Mouse (Mus musculus) Patski (cell line): Measurements from ENCODE around the gene Eci2. TPM values are rescaled to one million over a fixed set of nuclear protein-coding genes. Genes with fewer than 3 reads are reported as not detected.
"Not testable (repeated sequence)": the region's sequence is repeated elsewhere in the genome, so short reads cannot be mapped to it uniquely, and the experiment has no call there.

ENCODE experiments used
- ATAC-seq: fragments of 100-300 bp; one replicate; pipeline ENCODE4 v1.8.0; 2021
- CTCF ChIA-PET: fragments of 350-600 bp; sonication (Branson Sonifier 250); formaldehyde crosslinking; loops from one replicate; lab custom pipeline; 2022; ENCODE audit warnings: inconsistent platforms; lab: Charles Lee
- POLR2A ChIA-PET: fragments of 350-600 bp; sonication (Branson Sonifier 250); formaldehyde crosslinking; loops from one replicate; lab custom pipeline; 2022; ENCODE audit warnings: antibody characterized with exemption, inconsistent platforms; lab: Charles Lee
- DNase-seq: peaks from one replicate; pipeline ENCODE4 v3.0.0-alpha.2; 2011; ENCODE audit warnings: low read depth, low spot score
- H3K27me3 ChIP-seq: fragments of 371-371 bp; one replicate; pipeline ENCODE4 v1.5.1; 2021
- CTCF ChIP-seq: fragments of 100-300 bp; IDR thresholded peaks from one replicate; pipeline ENCODE4 v1.5.1; 2021
- in situ Hi-C: fragments of 300-500 bp; cut with MboI; formaldehyde crosslinking; loops from 3 replicates; pipeline ENCODE4 v1.11.1; 2018; ENCODE audit warnings: low pct_unique_long_range_greater_than_20kb, mixed read lengths
- polyA plus RNA-seq: library from polyadenylated mRNA; unstranded; gene quantifications from one replicate; pipeline ENCODE4 v1.2.3, GENCODE M21; 2021

Eci2 gene
- polyA plus RNA-seq, 1 experiment from 2014 or later = 453 TPM

GRCm38 (mm10) chr13:34993983-34994811, 32.7 kb downstream of the Eci2 start:
- ChIA-PET CTCF (interaction anchor here (1.0 to 2.1 kb wide), 8 partner anchors 10 to 953 kb away, joined by 3 to 13 read pairs (median 4); no protein-coding TSS in a partner anchor), POLR2A (interaction anchor here (0.6 to 1.8 kb wide), 7 partner anchors 10 to 884 kb away, joined by 3 to 5 read pairs (median 3); no protein-coding TSS in a partner anchor)
- peak; percentile 79 for DNase-seq
- no peak for TF ChIP-seq CTCF
- in situ Hi-C loops = no loop called here
- ATAC-seq = peak; percentile 85
- no peaks in the 10 kb centered on the region for H3K27me3 ChIP-seq

- DNase-seq = no peak
Measured at GRCm38 (mm10) chr13:34993595-34993982, 33.3 kb downstream of the Eci2 start.

GRCm38 (mm10) chr13:34993085-34993484, 33.8 kb downstream of the Eci2 start:
- no peak for DNase-seq
- in situ Hi-C loops = no loop called here
- no peak for ATAC-seq
- TF ChIP-seq CTCF = no peak
- ChIA-PET POLR2A (no interaction called here), CTCF (interaction anchor here (1.3 to 2.1 kb wide), 2 partner anchors 19 to 38 kb away, joined by 5 to 13 read pairs; no protein-coding TSS in a partner anchor)
- H3K27me3 ChIP-seq = no peaks in the 10 kb centered on the region

More at GRCm38 (mm10) chr13:34993595-34993982, 33.3 kb downstream of the Eci2 start:
- ChIA-PET CTCF (interaction anchor here (1.0 to 2.1 kb wide), 6 partner anchors 11 to 38 kb away, joined by 4 to 13 read pairs (median 4); no protein-coding TSS in a partner anchor), POLR2A (interaction anchor here (0.6 to 1.8 kb wide), 5 partner anchors 11 to 116 kb away, joined by 3 to 5 read pairs (median 4); no protein-coding TSS in a partner anchor)
- TF ChIP-seq CTCF = no peak
- in situ Hi-C loops = no loop called here
- no peaks in the 10 kb centered on the region for H3K27me3 ChIP-seq
- peak; percentile 40 for ATAC-seq

- ChIA-PET CTCF (interaction anchor here (0.9 kb wide), 1 partner anchor 18 kb away, joined by 7 read pairs; no protein-coding TSS in a partner anchor), POLR2A (interaction anchor here (0.7 kb wide), 1 partner anchor 68 kb away, joined by 3 read pairs; the partner anchor contains the start of genes 4933417A18Rik and Fam217a)
- DNase-seq = no peak
- no peak for TF ChIP-seq CTCF
- in situ Hi-C loops = no loop called here
- H3K27me3 ChIP-seq = no peaks in the 10 kb centered on the region
- no peak for ATAC-seq
Measured at GRCm38 (mm10) chr13:34991581-34992273, 35.2 kb downstream of the Eci2 start.

- not testable (repeated sequence) for H3K27me3 ChIP-seq, ATAC-seq, DNase-seq
- ChIA-PET CTCF (interaction anchor here (2.1 kb wide), 1 partner anchor 10 kb away, joined by 6 read pairs; no protein-coding TSS in a partner anchor), POLR2A (interaction anchor here (1.3 kb wide), 1 partner anchor 10 kb away, joined by 4 read pairs; no protein-coding TSS in a partner anchor)
- in situ Hi-C loops = loop anchor here (5.0 kb wide), 1 partner anchor 34 kb away; no protein-coding TSS in a partner anchor
Measured at GRCm38 (mm10) chr13:34983479-34983878, 43.4 kb downstream of the Eci2 start.

- ATAC-seq, DNase-seq, H3K27me3 ChIP-seq, in situ Hi-C loops, POLR2A ChIA-PET: not testable (repeated sequence)
- CTCF ChIA-PET = interaction anchor here (1.2 to 1.4 kb wide), 2 partner anchors 9 to 53 kb away, joined by 3 to 4 read pairs; no protein-coding TSS in a partner anchor
Measured at GRCm38 (mm10) chr13:34978635-34979034, 48.3 kb downstream of the Eci2 start.

- no peaks in the 10 kb centered on the region for H3K27me3 ChIP-seq
- DNase-seq = no peak
- ChIA-PET CTCF (no interaction called here), POLR2A (interaction anchor here (1.1 kb wide), 1 partner anchor 17 kb away, joined by 3 read pairs; no protein-coding TSS in a partner anchor)
- ATAC-seq = no peak
- in situ Hi-C loops = no loop called here
- no peak for TF ChIP-seq CTCF
Measured at GRCm38 (mm10) chr13:34977410-34977809, 49.5 kb downstream of the Eci2 start.

GRCm38 (mm10) chr13:34976116-34976515, 50.8 kb downstream of the Eci2 start:
- in situ Hi-C loops = no loop called here

GRCm38 (mm10) chr13:34973770-34974169, 53.1 kb downstream of the Eci2 start:
- no peak for ATAC-seq
- POLR2A ChIA-PET = interaction anchor here (1.6 kb wide), 1 partner anchor 9 kb away, joined by 4 read pairs; no protein-coding TSS in a partner anchor
- CTCF ChIA-PET = interaction anchor here (0.7 to 2.8 kb wide), 18 partner anchors 9 to 97 kb away, joined by 3 to 19 read pairs (median 5); no protein-coding TSS in a partner anchor
- TF ChIP-seq CTCF = peak; percentile 32
- in situ Hi-C loops = no loop called here
- no peak for DNase-seq
- H3K27me3 ChIP-seq = peaks cover 14% of the 10 kb centered on the region

More at GRCm38 (mm10) chr13:34976116-34976515, 50.8 kb downstream of the Eci2 start:
- DNase-seq (no peak), ATAC-seq (no peak)
- CTCF ChIA-PET = no interaction called here
- POLR2A ChIA-PET = no interaction called here
- H3K27me3 ChIP-seq = peaks cover under 1% of the 10 kb centered on the region
- no peak for TF ChIP-seq CTCF

- CTCF ChIA-PET = interaction anchor here (0.7 to 2.8 kb wide), 17 partner anchors 9 to 96 kb away, joined by 3 to 19 read pairs (median 5); no protein-coding TSS in a partner anchor
- ATAC-seq = no peak
Measured at GRCm38 (mm10) chr13:34973149-34973548, 53.7 kb downstream of the Eci2 start.

GRCm38 (mm10) chr13:34972456-34972855, 54.4 kb downstream of the Eci2 start:
- in situ Hi-C loops, ATAC-seq, DNase-seq: not testable (repeated sequence)
- ChIA-PET POLR2A (interaction anchor here (1.6 kb wide), 1 partner anchor 10 kb away, joined by 4 read pairs; no protein-coding TSS in a partner anchor), CTCF (interaction anchor here (1.2 to 2.8 kb wide), 11 partner anchors 10 to 83 kb away, joined by 3 to 19 read pairs (median 9); no protein-coding TSS in a partner anchor)
- H3K27me3 ChIP-seq = peaks cover 26% of the 10 kb centered on the region

More at GRCm38 (mm10) chr13:34973149-34973548, 53.7 kb downstream of the Eci2 start:
- DNase-seq = no peak
- TF ChIP-seq CTCF = peak; percentile 83
- H3K27me3 ChIP-seq = peaks cover 20% of the 10 kb centered on the region
- POLR2A ChIA-PET = interaction anchor here (0.5 to 1.6 kb wide), 2 partner anchors 10 to 21 kb away, joined by 3 to 4 read pairs; no protein-coding TSS in a partner anchor
- in situ Hi-C loops = no loop called here

- ATAC-seq, in situ Hi-C loops, DNase-seq, POLR2A ChIA-PET, CTCF ChIA-PET: not testable (repeated sequence)
- peaks cover 25% of the 10 kb centered on the region for H3K27me3 ChIP-seq
Measured at GRCm38 (mm10) chr13:34965647-34966046, 61.2 kb downstream of the Eci2 start.
